Mouse (Mus musculus): ENCODE measurements around the gene Aldh2.

- TF ChIP-seq MXI1 (IDR thresholded peaks at IDR 0.05; ENCODE audit: low read depth, low read length) (no peak), CTCF (IDR thresholded peaks at IDR 0.05 in 2 of 3, conservative IDR thresholded peaks at IDR 0.05 in 1 of 3; ENCODE audit: control insufficient read depth in 1 of 3, insufficient read depth in 1 of 3, low read depth in 2 of 3, low read length in 3 of 3, poor library complexity in 1 of 3, severe bottlenecking in 1 of 3) (no peak), MAFK (IDR thresholded peaks at IDR 0.05; ENCODE audit: borderline replicate concordance, low read depth, low read length) (no peak), POLR2AphosphoS2 (IDR thresholded peaks at IDR 0.05; ENCODE audit: low read length) (no peak), POLR2A (IDR thresholded peaks at IDR 0.05; ENCODE audit: control insufficient read depth in 1 of 2, insufficient read depth in 1 of 2, low read depth in 1 of 2, low read length in 2 of 2, poor library complexity in 1 of 2) (no peak), TCF12 (IDR thresholded peaks at IDR 0.05; ENCODE audit: low read depth, low read length) (no peak), USF1 (IDR thresholded peaks at IDR 0.05; ENCODE audit: low read depth, low read length) (no peak), ZNF384 (IDR thresholded peaks at IDR 0.05; ENCODE audit: low read depth, low read length) (no peak), MAX (IDR thresholded peaks at IDR 0.05; ENCODE audit: low read length) (no peak)
Measured at GRCm38 (mm10) chr5:121637296-121637695, 43.7 kb upstream of the Aldh2 start.

Measured in MEL (cell line).